Mouse (Mus musculus): Measurements from ENCODE around the gene Dusp7. TPM values are rescaled to one million over a fixed set of nuclear protein-coding genes. Genes with fewer than 3 reads are reported as not detected.

Gene Dusp7
- polyA plus RNA-seq, 1 experiment from 2014 or later, result 19.8 TPM

- H3K9ac ChIP-seq (ENCODE audit: low read length), result no peak overlapping the region
- H3K27me3 ChIP-seq (ENCODE audit: control insufficient read depth, insufficient read depth, low read length), result no peaks in the 10 kb centered on the region
- no peaks in the 10 kb centered on the region for H3K9me3 ChIP-seq (ENCODE audit: control insufficient read depth, low read length)
- H3K27ac ChIP-seq (replicated peaks in 1 of 2; ENCODE audit: control insufficient read depth in 1 of 2, insufficient read depth in 1 of 2, low read depth in 2 of 2, low read length in 2 of 2), result no peak overlapping the region
- WGBS, result 81% methylated on average over 3 of the region's 3 CpGs
- ATAC-seq (ENCODE audit: insufficient number of reproducible peaks, insufficient read depth, low FRiP score, low read depth), result no peak
- no peaks in the 10 kb centered on the region; the same call in 1 of the 2 replicates for H3K36me3 ChIP-seq (ENCODE audit: control insufficient read depth, insufficient read depth, low read length)
- peaks cover 8% of the 10 kb centered on the region in 2 experiments for H3K4me1 ChIP-seq (ENCODE audit: control insufficient read depth in 2 of 2, insufficient read depth in 2 of 2, low read length in 2 of 2)
- no peak overlapping the region for H3K4me2 ChIP-seq (ENCODE audit: low read length)
- no peak overlapping the region for H3K4me3 ChIP-seq (ENCODE audit: control insufficient read depth in 1 of 2, insufficient read depth in 1 of 2, low read depth in 1 of 2, low read length in 2 of 2)
These were observed 35.7 kb upstream of the Dusp7 start for GRCm38 (mm10) chr9:106332746-106333145.

GRCm38 (mm10) chr9:106337620-106338019, 30.8 kb upstream of the Dusp7 start:
- H3K9ac ChIP-seq (ENCODE audit: low read length), result no peak overlapping the region
- H3K9me3 ChIP-seq (ENCODE audit: control insufficient read depth, low read length), result no peaks in the 10 kb centered on the region
- H3K27me3 ChIP-seq (ENCODE audit: control insufficient read depth, insufficient read depth, low read length), result no peaks in the 10 kb centered on the region
- H3K36me3 ChIP-seq (ENCODE audit: control insufficient read depth, insufficient read depth, low read length), result no peaks in the 10 kb centered on the region
- H3K4me1 ChIP-seq (ENCODE audit: control insufficient read depth in 2 of 2, insufficient read depth in 2 of 2, low read length in 2 of 2), result peaks cover 29 to 34% of the 10 kb centered on the region in 2 experiments
- no peak for ATAC-seq (ENCODE audit: insufficient number of reproducible peaks, insufficient read depth, low FRiP score, low read depth)
- WGBS, result 52% methylated on average over 9 of the region's 9 CpGs
- H3K4me3 ChIP-seq (ENCODE audit: control insufficient read depth in 1 of 2, insufficient read depth in 1 of 2, low read depth in 1 of 2, low read length in 2 of 2), result no peak overlapping the region
- H3K4me2 ChIP-seq (ENCODE audit: low read length), result no peak overlapping the region
- peak overlapping the region; percentile 31 to 45; a peak in 2 of 4 replicates for H3K27ac ChIP-seq (replicated peaks in 1 of 2; ENCODE audit: control insufficient read depth in 1 of 2, insufficient read depth in 1 of 2, low read depth in 2 of 2, low read length in 2 of 2)

GRCm38 (mm10) chr9:106338462-106339172, 29.8 kb upstream of the Dusp7 start:
- peak overlapping the region; percentile 31 to 45; a peak in 3 of 4 replicates for H3K27ac ChIP-seq (replicated peaks in 1 of 2; ENCODE audit: control insufficient read depth in 1 of 2, insufficient read depth in 1 of 2, low read depth in 2 of 2, low read length in 2 of 2)
- H3K27me3 ChIP-seq (ENCODE audit: control insufficient read depth, insufficient read depth, low read length), result no peaks in the 10 kb centered on the region
- no peak overlapping the region for H3K4me2 ChIP-seq (ENCODE audit: low read length)
- no peak overlapping the region for H3K4me3 ChIP-seq (ENCODE audit: control insufficient read depth in 1 of 2, insufficient read depth in 1 of 2, low read depth in 1 of 2, low read length in 2 of 2)
- peaks cover 29 to 34% of the 10 kb centered on the region in 2 experiments for H3K4me1 ChIP-seq (ENCODE audit: control insufficient read depth in 2 of 2, insufficient read depth in 2 of 2, low read length in 2 of 2)
- no peaks in the 10 kb centered on the region for H3K9me3 ChIP-seq (ENCODE audit: control insufficient read depth, low read length)
- no peak for ATAC-seq (ENCODE audit: insufficient number of reproducible peaks, insufficient read depth, low FRiP score, low read depth)
- 21% methylated on average over 10 of the region's 10 CpGs for WGBS
- peak overlapping the region; percentile 3; the same call in 1 of the 2 replicates for H3K9ac ChIP-seq (ENCODE audit: low read length)
- no peaks in the 10 kb centered on the region for H3K36me3 ChIP-seq (ENCODE audit: control insufficient read depth, insufficient read depth, low read length)

GRCm38 (mm10) chr9:106339173-106339558, 29.3 kb upstream of the Dusp7 start:
- WGBS, result 67% methylated on average over 6 of the region's 6 CpGs
- no peaks in the 10 kb centered on the region for H3K27me3 ChIP-seq (ENCODE audit: control insufficient read depth, insufficient read depth, low read length)
- no peak for ATAC-seq (ENCODE audit: insufficient number of reproducible peaks, insufficient read depth, low FRiP score, low read depth)
- no peak overlapping the region for H3K4me2 ChIP-seq (ENCODE audit: low read length)
- no peak overlapping the region for H3K9ac ChIP-seq (ENCODE audit: low read length)
- peaks cover 29 to 34% of the 10 kb centered on the region in 2 experiments for H3K4me1 ChIP-seq (ENCODE audit: control insufficient read depth in 2 of 2, insufficient read depth in 2 of 2, low read length in 2 of 2)
- no peaks in the 10 kb centered on the region for H3K9me3 ChIP-seq (ENCODE audit: control insufficient read depth, low read length)
- no peaks in the 10 kb centered on the region for H3K36me3 ChIP-seq (ENCODE audit: control insufficient read depth, insufficient read depth, low read length)
- 0 out of 4 replicates have a peak overlapping the region, but pooled peaks of 1 of the 2 experiments have one; percentile 5 for H3K27ac ChIP-seq (replicated peaks in 1 of 2; ENCODE audit: control insufficient read depth in 1 of 2, insufficient read depth in 1 of 2, low read depth in 2 of 2, low read length in 2 of 2)
- H3K4me3 ChIP-seq (ENCODE audit: control insufficient read depth in 1 of 2, insufficient read depth in 1 of 2, low read depth in 1 of 2, low read length in 2 of 2), result no peak overlapping the region

GRCm38 (mm10) chr9:106339730-106340129, 28.7 kb upstream of the Dusp7 start:
- Histone ChIP-seq H3K36me3 (ENCODE audit: control insufficient read depth, insufficient read depth, low read length) (no peaks in the 10 kb centered on the region), H3K9ac (ENCODE audit: low read length) (no peak overlapping the region), H3K4me2 (ENCODE audit: low read length) (no peak overlapping the region), H3K4me1 (ENCODE audit: control insufficient read depth in 2 of 2, insufficient read depth in 2 of 2, low read length in 2 of 2) (peaks cover 34 to 39% of the 10 kb centered on the region in 2 experiments), H3K27ac (replicated peaks in 1 of 2; ENCODE audit: control insufficient read depth in 1 of 2, insufficient read depth in 1 of 2, low read depth in 2 of 2, low read length in 2 of 2) (no peak overlapping the region), H3K9me3 (ENCODE audit: control insufficient read depth, low read length) (no peaks in the 10 kb centered on the region), H3K27me3 (ENCODE audit: control insufficient read depth, insufficient read depth, low read length) (no peaks in the 10 kb centered on the region), H3K4me3 (ENCODE audit: control insufficient read depth in 1 of 2, insufficient read depth in 1 of 2, low read depth in 1 of 2, low read length in 2 of 2) (no peak overlapping the region)
- WGBS, result 88% methylated on average over 4 of the region's 4 CpGs
- no peak for ATAC-seq (ENCODE audit: insufficient number of reproducible peaks, insufficient read depth, low FRiP score, low read depth)

- Histone ChIP-seq H3K27ac (replicated peaks in 1 of 2; ENCODE audit: control insufficient read depth in 1 of 2, insufficient read depth in 1 of 2, low read depth in 2 of 2, low read length in 2 of 2) (no peak overlapping the region), H3K36me3 (ENCODE audit: control insufficient read depth, insufficient read depth, low read length) (no peaks in the 10 kb centered on the region), H3K9ac (ENCODE audit: low read length) (0 out of 2 replicates have a peak overlapping the region, but pooled peaks have one; percentile 9), H3K27me3 (ENCODE audit: control insufficient read depth, insufficient read depth, low read length) (no peaks in the 10 kb centered on the region), H3K9me3 (ENCODE audit: control insufficient read depth, low read length) (no peaks in the 10 kb centered on the region), H3K4me1 (ENCODE audit: control insufficient read depth in 2 of 2, insufficient read depth in 2 of 2, low read length in 2 of 2) (peaks cover 41 to 49% of the 10 kb centered on the region in 2 experiments), H3K4me3 (ENCODE audit: control insufficient read depth in 1 of 2, insufficient read depth in 1 of 2, low read depth in 1 of 2, low read length in 2 of 2) (no peak overlapping the region), H3K4me2 (ENCODE audit: low read length) (no peak overlapping the region)
- WGBS, result 43% methylated on average over 13 of the region's 13 CpGs
- no peak for ATAC-seq (ENCODE audit: insufficient number of reproducible peaks, insufficient read depth, low FRiP score, low read depth)
These were observed 27.7 kb upstream of the Dusp7 start for GRCm38 (mm10) chr9:106340501-106341312.

GRCm38 (mm10) chr9:106341313-106341686, 27.1 kb upstream of the Dusp7 start:
- H3K27ac ChIP-seq (replicated peaks in 1 of 2; ENCODE audit: control insufficient read depth in 1 of 2, insufficient read depth in 1 of 2, low read depth in 2 of 2, low read length in 2 of 2), result no peak overlapping the region
- no peak for ATAC-seq (ENCODE audit: insufficient number of reproducible peaks, insufficient read depth, low FRiP score, low read depth)
- peaks cover 41 to 49% of the 10 kb centered on the region in 2 experiments for H3K4me1 ChIP-seq (ENCODE audit: control insufficient read depth in 2 of 2, insufficient read depth in 2 of 2, low read length in 2 of 2)
- no peaks in the 10 kb centered on the region for H3K36me3 ChIP-seq (ENCODE audit: control insufficient read depth, insufficient read depth, low read length)
- H3K9me3 ChIP-seq (ENCODE audit: control insufficient read depth, low read length), result no peaks in the 10 kb centered on the region
- no peak overlapping the region for H3K4me3 ChIP-seq (ENCODE audit: control insufficient read depth in 1 of 2, insufficient read depth in 1 of 2, low read depth in 1 of 2, low read length in 2 of 2)
- WGBS, result 71% methylated on average over 3 of the region's 3 CpGs
- no peak overlapping the region for H3K4me2 ChIP-seq (ENCODE audit: low read length)
- H3K9ac ChIP-seq (ENCODE audit: low read length), result 0 out of 2 replicates have a peak overlapping the region, but pooled peaks have one; percentile 9
- H3K27me3 ChIP-seq (ENCODE audit: control insufficient read depth, insufficient read depth, low read length), result no peaks in the 10 kb centered on the region

All from heart, embryonic 14.5 days (tissue).